Mouse (Mus musculus) A20 (cell line): ENCODE measurements around the gene Carnmt1.

Experiments
- DNase-seq: peaks from one replicate; pipeline ENCODE4 v3.0.0-alpha.2; 2011; ENCODE audit warnings: low read depth, low spot score

Carnmt1 gene

GRCm38 (mm10) chr19:18713357-18713756 is 42.8 kb downstream of the Carnmt1 start:
- DNase-seq, result peak; percentile 69

GRCm38 (mm10) chr19:18716374-18716773 is 45.8 kb downstream of the Carnmt1 start:
- peak; percentile 76 for DNase-seq

- no peak for DNase-seq
Measured at GRCm38 (mm10) chr19:18720337-18720736, 49.8 kb downstream of the Carnmt1 start.

- no peak for DNase-seq
Measured at GRCm38 (mm10) chr19:18725186-18725585, 54.6 kb downstream of the Carnmt1 start.

GRCm38 (mm10) chr19:18730255-18730654 is 59.7 kb downstream of the Carnmt1 start:
- DNase-seq, result no peak

GRCm38 (mm10) chr19:18731077-18731476 is 60.5 kb downstream of the Carnmt1 start:
- no peak for DNase-seq

- no peak for DNase-seq
Measured at GRCm38 (mm10) chr19:18735901-18736300, 65.3 kb downstream of the Carnmt1 start.

- DNase-seq, result no peak
Measured at GRCm38 (mm10) chr19:18739146-18739545, 68.6 kb downstream of the Carnmt1 start.

- no peak for DNase-seq
Measured at GRCm38 (mm10) chr19:18743946-18744345, 73.4 kb downstream of the Carnmt1 start.

GRCm38 (mm10) chr19:18746576-18747340 is 76.2 kb downstream of the Carnmt1 start:
- no peak for DNase-seq

- no peak for DNase-seq
Measured at GRCm38 (mm10) chr19:18747379-18747778, 76.8 kb downstream of the Carnmt1 start.

- no peak for DNase-seq
Measured at GRCm38 (mm10) chr19:18749598-18750339, 79.2 kb downstream of the Carnmt1 start, which contains the start of gene Trpm6. Gene Trpm6, plus strand, starts transcription at chr19:18749983.
